Comparison of ENCODE assay signal across 9 mouse cellular contexts in the genomic region with DNA sequence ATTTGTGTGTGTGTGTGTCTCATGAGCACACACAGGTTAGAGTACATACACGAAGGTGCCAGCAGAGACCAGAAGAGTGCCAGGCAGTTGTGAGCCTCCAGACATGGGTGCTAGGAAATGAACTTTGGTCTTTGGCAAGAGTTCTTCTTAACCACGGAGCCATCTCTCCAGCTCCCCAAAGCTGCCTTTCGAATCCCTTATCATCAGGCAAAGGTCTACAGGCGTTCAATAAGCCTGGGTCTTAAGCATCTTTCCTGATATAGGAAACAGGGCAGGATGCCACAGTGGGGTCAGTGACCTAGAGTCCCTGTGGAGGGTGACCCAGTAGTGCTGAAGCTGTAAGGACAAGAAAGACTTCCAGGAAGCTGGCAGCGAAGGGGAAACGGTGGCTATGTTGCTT.
A peak's percentile ranks its signal among the peaks of the same experiment; 100 is the strongest.
DNase-seq lines count a peak whose midpoint lies in the region; ATAC-seq and TF ChIP-seq lines count a peak whose summit lies in the region.
"Had no signal": no experiment of that assay in that cellular context is flagged by ENCODE, and none has a peak within 500 bp of the region (broad histone marks: within the 10 kb centered on the region; RNA-seq: fewer than 3 reads in every experiment).

No protein-coding gene starts in this region.

- no peak for TF ChIP-seq EP300 in ES-Bruce4 (IDR thresholded peaks at IDR 0.05; ENCODE audit: insufficient read depth, low read depth, low read length)

- no peaks in the 10 kb centered on the region for H3K36me3 ChIP-seq in heart, embryonic 13.5 days
- no peaks in the 10 kb centered on the region for H3K36me3 ChIP-seq in ES-Bruce4 (ENCODE audit: control insufficient read depth, insufficient read depth, low read length, poor library complexity, severe bottlenecking)
- H3K36me3 ChIP-seq in forebrain, embryonic 14.5 days (ENCODE audit: control insufficient read depth, insufficient read depth, low read length): no peaks in the 10 kb centered on the region
- H3K36me3 ChIP-seq in limb, embryonic 10.5 days: no peaks in the 10 kb centered on the region

- no peak overlapping the region for H3K9ac ChIP-seq in heart, embryonic 13.5 days
- peak overlapping the region; percentile 76; the same call in 1 of the 2 replicates for H3K9ac ChIP-seq in ES-Bruce4 (ENCODE audit: low read depth, poor library complexity, severe bottlenecking)
- H3K9ac ChIP-seq in forebrain, embryonic 14.5 days (ENCODE audit: low read length): peak overlapping the region; percentile 26; the same call in 1 of the 2 replicates

- peak overlapping the region; percentile 98 for H3K27ac ChIP-seq in heart, embryonic 13.5 days (replicated peaks)
- H3K27ac ChIP-seq in ES-Bruce4 (ENCODE audit: insufficient read depth, low read length): no peak overlapping the region
- H3K27ac ChIP-seq in forebrain, embryonic 14.5 days (ENCODE audit: low read depth, low read length): peak overlapping the region; percentile 97
- peak overlapping the region; percentile 83; the same call in 1 of the 2 replicates for H3K27ac ChIP-seq in limb, embryonic 10.5 days

- no peak for TF ChIP-seq CTCF in ES-Bruce4 (IDR thresholded peaks at IDR 0.05; ENCODE audit: low read depth, low read length)

- no peak for ATAC-seq in heart, embryonic 13.5 days (ENCODE audit: extremely low read depth, insufficient number of reproducible peaks, low FRiP score, low TSS enrichment)
- no peak for ATAC-seq in forebrain, embryonic 14.5 days

- no peaks in the 10 kb centered on the region for H3K27me3 ChIP-seq in heart, embryonic 13.5 days (replicated peaks)
- H3K27me3 ChIP-seq in ES-Bruce4 (ENCODE audit: control insufficient read depth, insufficient read depth, low read length, poor library complexity, severe bottlenecking): no peaks in the 10 kb centered on the region
- no peaks in the 10 kb centered on the region for H3K27me3 ChIP-seq in forebrain, embryonic 14.5 days (replicated peaks; ENCODE audit: control insufficient read depth, insufficient read depth, low read length)
- H3K27me3 ChIP-seq in limb, embryonic 10.5 days (ENCODE audit: low read depth, poor library complexity, severe bottlenecking): no peaks in the 10 kb centered on the region
- H3K27me3 ChIP-seq: CH12.LX had no signal

- H3K4me1 ChIP-seq in heart, embryonic 13.5 days: peaks cover 59% of the 10 kb centered on the region
- H3K4me1 ChIP-seq in ES-Bruce4 (ENCODE audit: control insufficient read depth, insufficient read depth, low read length): peaks cover 9% of the 10 kb centered on the region
- H3K4me1 ChIP-seq in forebrain, embryonic 14.5 days (ENCODE audit: control insufficient read depth, insufficient read depth, low read length): peaks cover 40% of the 10 kb centered on the region
- H3K4me1 ChIP-seq in limb, embryonic 10.5 days: peaks cover 45% of the 10 kb centered on the region

- peak overlapping the region; percentile 8; the same call in 1 of the 2 replicates for H3K4me2 ChIP-seq in heart, embryonic 13.5 days
- peak overlapping the region; percentile 43; the same call in 1 of the 2 replicates for H3K4me2 ChIP-seq in forebrain, embryonic 14.5 days (ENCODE audit: low read length)

- H3K4me3 ChIP-seq in heart, embryonic 13.5 days: no peak overlapping the region
- no peak overlapping the region for H3K4me3 ChIP-seq in ES-Bruce4 (ENCODE audit: low read depth, low read length)
- H3K4me3 ChIP-seq in forebrain, embryonic 14.5 days (ENCODE audit: low read depth, low read length): no peak overlapping the region
- no peak overlapping the region for H3K4me3 ChIP-seq in limb, embryonic 10.5 days

- 32% methylated on average over 6 of the region's 6 CpGs for WGBS in heart, embryonic 13.5 days
- WGBS in forebrain, embryonic 14.5 days: 68% methylated on average over 6 of the region's 6 CpGs
- WGBS in limb, embryonic 10.5 days: 74% methylated on average over 6 of the region's 6 CpGs

- no peak for TF ChIP-seq POLR2A in ES-Bruce4 (IDR thresholded peaks at IDR 0.05; ENCODE audit: insufficient read depth, low read length)

- DNase-seq in heart, adult 18-20 months: no peak
- no peak for DNase-seq in forebrain, embryonic 14.5 days (ENCODE audit: low spot score)
- DNase-seq in limb, embryonic 10.5 days (ENCODE audit: low spot score): no peak
- DNase-seq in urinary bladder, postnatal 14 days (ENCODE audit: low spot score): no peak
- no peak for DNase-seq in layer of hippocampus, postnatal 10 days (ENCODE audit: low spot score in 2 of 2)
- no peak for DNase-seq in c-Kit-positive CD71-positive TER-119-positive erythroid progenitor cells, embryonic 14.5 days (ENCODE audit: low spot score)

- no peaks in the 10 kb centered on the region for H3K9me3 ChIP-seq in heart, embryonic 13.5 days
- H3K9me3 ChIP-seq in ES-Bruce4 (replicated peaks; ENCODE audit: control insufficient read depth, insufficient read depth, low read length, poor library complexity, severe bottlenecking): no peaks in the 10 kb centered on the region
- no peaks in the 10 kb centered on the region for H3K9me3 ChIP-seq in forebrain, embryonic 14.5 days (replicated peaks; ENCODE audit: control insufficient read depth, low read length)
- no peaks in the 10 kb centered on the region for H3K9me3 ChIP-seq in limb, embryonic 10.5 days (replicated peaks)
